Mouse (Mus musculus) cerebellum, adult 11-12 months (tissue): Measurements from ENCODE around the gene Tefm.

ENCODE experiments used
- DNase-seq: peaks from one replicate; pipeline ENCODE4 v3.0.0; 2022

Tefm gene

GRCm38 (mm10) chr11:80089817-80090214 is 52.2 kb downstream of the Tefm start:
- DNase-seq = no peak

GRCm38 (mm10) chr11:80088917-80089816 is 52.8 kb downstream of the Tefm start, which contains the start of gene Atad5:
Gene Atad5 (plus strand): TSS chr11:80089400.
- peak; percentile 80 for DNase-seq

GRCm38 (mm10) chr11:80086844-80087243 is 55.1 kb downstream of the Tefm start:
- peak; percentile 69 for DNase-seq
